Mouse (Mus musculus): Measurements from ENCODE around the gene Stard5.

Gene Stard5

GRCm38 (mm10) chr7:83631828-83632681 is at the start of gene Stard5:
Gene Stard5 (plus strand): TSS chr7:83631959.
- peak; percentile 98 for DNase-seq (ENCODE audit: low read depth, low spot score)

- DNase-seq (ENCODE audit: low read depth, low spot score) = peak; percentile 95
These were observed 46.9 kb upstream of the Stard5 start, which contains the start of gene Tmc3 for GRCm38 (mm10) chr7:83584639-83585471. Gene Tmc3 (plus strand): TSS chr7:83584927.

GRCm38 (mm10) chr7:83594056-83594455 is 37.7 kb upstream of the Stard5 start:
- no peak for DNase-seq (ENCODE audit: low read depth, low spot score)

DNA sequence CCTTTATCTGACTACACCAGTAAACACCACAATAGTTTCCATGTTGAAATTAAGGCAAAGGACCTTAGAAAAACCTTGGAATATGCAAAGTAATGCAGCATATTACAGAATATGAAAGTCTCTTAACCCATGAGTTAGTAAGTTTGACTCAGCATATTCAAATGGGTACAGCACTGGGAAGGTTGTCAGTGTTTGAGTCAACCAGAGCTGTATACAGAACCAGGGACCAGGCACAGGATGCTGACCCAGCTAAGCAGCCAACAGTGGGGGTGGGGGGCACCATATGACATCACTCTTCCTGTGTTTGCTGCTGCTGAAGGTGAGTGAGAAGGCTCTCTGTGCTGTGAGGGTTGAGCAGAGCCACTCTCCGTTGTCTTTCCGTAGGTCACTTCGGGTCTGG is 34.7 kb upstream of the Stard5 start:
- no peak for DNase-seq (ENCODE audit: low read depth, low spot score)

- no peak for DNase-seq (ENCODE audit: low read depth, low spot score)
These were observed 32.5 kb upstream of the Stard5 start for GRCm38 (mm10) chr7:83598997-83599912.

- DNase-seq (ENCODE audit: low read depth, low spot score) = peak; percentile 65
These were observed 31.9 kb upstream of the Stard5 start for GRCm38 (mm10) chr7:83599913-83600286.

- no peak for DNase-seq (ENCODE audit: low read depth, low spot score)
These were observed 27.4 kb upstream of the Stard5 start for GRCm38 (mm10) chr7:83604180-83604944.

- no peak for DNase-seq (ENCODE audit: low read depth, low spot score)
These were observed 25.0 kb upstream of the Stard5 start for GRCm38 (mm10) chr7:83606796-83607195.

GRCm38 (mm10) chr7:83609891-83610290 is 21.9 kb upstream of the Stard5 start:
- DNase-seq (ENCODE audit: low read depth, low spot score) = no peak

GRCm38 (mm10) chr7:83611886-83612285 is 19.9 kb upstream of the Stard5 start:
- DNase-seq (ENCODE audit: low read depth, low spot score) = no peak

GRCm38 (mm10) chr7:83615272-83615671 is 16.5 kb upstream of the Stard5 start:
- DNase-seq (ENCODE audit: low read depth, low spot score) = peak; percentile 52

GRCm38 (mm10) chr7:83615815-83616214 is 15.9 kb upstream of the Stard5 start:
- no peak for DNase-seq (ENCODE audit: low read depth, low spot score)

GRCm38 (mm10) chr7:83616268-83616667 is 15.5 kb upstream of the Stard5 start:
- no peak for DNase-seq (ENCODE audit: low read depth, low spot score)

- DNase-seq (ENCODE audit: low read depth, low spot score) = no peak
These were observed 13.1 kb upstream of the Stard5 start for GRCm38 (mm10) chr7:83618709-83619108.

GRCm38 (mm10) chr7:83622582-83622981 is 9.2 kb upstream of the Stard5 start:
- no peak for DNase-seq (ENCODE audit: low read depth, low spot score)

- no peak for DNase-seq (ENCODE audit: low read depth, low spot score)
These were observed 7.7 kb upstream of the Stard5 start for GRCm38 (mm10) chr7:83624065-83624464.

DNA sequence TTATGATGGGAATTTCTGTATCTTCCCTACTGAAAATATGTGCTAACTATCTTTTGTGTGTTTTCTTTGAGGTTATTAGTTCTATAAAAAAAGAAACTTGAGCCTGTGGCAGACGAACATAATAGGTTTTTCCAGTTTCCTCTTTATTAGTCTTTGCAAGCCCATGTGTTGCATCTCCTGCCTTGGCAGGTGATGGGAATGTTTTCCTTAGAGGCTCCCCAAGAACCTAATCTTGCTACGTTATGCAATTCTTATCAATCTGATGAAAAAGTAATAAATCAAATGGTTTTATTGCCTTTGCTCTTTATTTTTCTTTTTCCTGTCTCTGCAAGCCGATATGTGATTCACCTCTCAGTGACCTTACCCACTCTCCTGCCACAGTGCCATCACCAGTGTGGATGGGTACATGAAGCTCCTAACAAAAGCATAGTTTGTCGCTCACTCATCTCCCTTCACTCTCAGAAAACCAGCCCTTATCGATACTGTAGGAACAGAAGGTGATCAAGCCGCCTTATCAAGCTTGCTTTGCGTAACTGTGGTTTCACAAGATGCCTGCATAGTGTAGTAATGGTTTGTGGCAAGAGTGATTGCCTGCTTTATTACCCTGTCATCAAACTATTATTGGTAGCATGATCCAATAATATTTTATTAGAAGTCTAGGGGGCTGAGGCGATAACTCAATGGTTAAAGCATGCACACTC is 5.1 kb upstream of the Stard5 start:
- no peak for DNase-seq (ENCODE audit: low read depth, low spot score)

- DNase-seq (ENCODE audit: low read depth, low spot score) = no peak
These were observed 4.4 kb upstream of the Stard5 start for GRCm38 (mm10) chr7:83627369-83627768.

DNA sequence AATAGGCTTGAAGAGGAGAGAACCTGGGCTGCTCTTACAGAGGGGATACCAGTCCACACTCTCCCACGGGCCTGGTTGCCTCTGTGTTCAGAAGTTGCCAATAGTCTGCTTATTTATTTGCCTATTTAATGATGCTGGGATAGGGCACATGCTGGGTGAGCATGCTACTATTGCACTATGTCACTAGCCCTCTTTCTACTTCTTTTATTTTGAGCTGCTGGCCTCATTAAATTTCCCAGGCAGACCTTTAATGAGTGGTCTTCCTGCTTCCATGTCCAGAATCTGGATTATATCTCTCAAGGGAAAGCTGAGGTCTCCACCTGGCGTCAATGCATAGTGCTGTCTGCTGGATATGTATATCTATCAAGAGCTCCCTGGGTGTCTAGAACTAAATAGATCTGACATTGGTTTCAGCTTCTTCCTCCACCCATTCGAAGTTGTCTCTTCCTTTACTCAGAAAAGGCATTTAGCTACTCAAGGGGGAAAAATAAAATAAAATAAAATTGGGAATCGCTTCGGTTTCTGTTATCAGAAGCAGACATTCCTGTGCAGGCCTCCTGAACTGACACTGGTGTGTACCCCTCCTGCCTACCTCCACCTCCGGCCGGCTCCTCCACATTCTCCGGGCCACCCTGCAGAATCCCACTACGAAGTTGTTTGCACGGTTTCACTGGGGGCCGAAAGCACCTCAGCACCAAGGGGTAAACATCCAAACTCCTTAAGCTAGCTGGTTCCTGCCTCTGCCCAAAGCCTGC is 509 bp upstream of the Stard5 start:
- peak; percentile 63 for DNase-seq (ENCODE audit: low read depth, low spot score)
